ENCODE assay signal across 8 mouse cellular contexts in the genomic region with DNA sequence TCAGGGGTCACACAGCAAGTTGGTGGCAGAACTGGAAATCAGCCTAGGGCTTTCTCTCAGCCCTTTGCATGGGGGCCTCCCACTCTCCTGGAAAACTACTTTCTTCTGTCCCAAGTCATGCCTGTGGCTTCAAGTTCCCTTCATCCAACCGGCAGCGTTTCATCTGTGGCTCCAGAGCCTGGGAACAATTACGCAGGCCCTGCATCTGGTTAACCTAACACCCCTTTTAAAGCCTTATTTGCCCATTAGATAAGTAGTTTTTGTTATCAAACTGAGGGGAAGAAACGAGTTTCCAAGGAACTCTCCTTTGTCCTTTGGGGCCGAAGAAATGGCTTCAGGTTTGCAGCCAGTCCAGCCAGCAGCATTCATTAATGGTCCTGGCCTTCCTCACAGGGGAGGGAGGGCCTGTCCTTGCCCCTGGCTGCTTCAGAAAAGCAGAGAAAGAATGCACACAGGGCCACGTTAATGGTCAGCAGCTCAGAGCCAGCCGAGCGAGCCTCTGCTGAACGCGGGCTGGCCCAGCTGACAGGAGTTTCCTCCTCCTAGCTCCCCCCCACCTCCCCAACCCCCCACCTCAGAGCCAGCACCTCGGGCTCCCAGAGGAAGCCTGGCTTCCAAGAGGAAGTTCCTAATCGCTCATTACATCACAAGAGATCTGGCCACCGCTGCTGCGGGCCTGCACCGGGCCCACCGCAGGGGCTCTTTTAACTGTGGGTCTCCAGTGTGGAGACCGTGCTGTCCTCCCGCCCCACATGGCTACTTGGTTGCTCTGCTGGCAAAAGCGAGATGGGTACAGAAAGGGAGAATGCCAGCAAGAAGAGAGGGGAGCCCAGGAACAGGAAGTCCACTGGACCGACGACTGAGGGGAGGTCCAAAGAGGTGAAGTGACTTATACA.
A peak's percentile ranks its signal among the peaks of the same experiment; 100 is the strongest.
DNase-seq lines count a peak whose midpoint lies in the region; ATAC-seq lines count a peak whose summit lies in the region.

No protein-coding gene starts in this region.

- no peaks in the 10 kb centered on the region for H3K36me3 ChIP-seq in hindbrain, embryonic 10.5 days
- H3K36me3 ChIP-seq in limb, embryonic 12.5 days: no peaks in the 10 kb centered on the region
- H3K36me3 ChIP-seq in neural tube, embryonic 12.5 days: no peaks in the 10 kb centered on the region

- no peaks in the 10 kb centered on the region for H3K9me3 ChIP-seq in hindbrain, embryonic 10.5 days
- H3K9me3 ChIP-seq in limb, embryonic 12.5 days: no peaks in the 10 kb centered on the region
- no peaks in the 10 kb centered on the region for H3K9me3 ChIP-seq in neural tube, embryonic 12.5 days

- WGBS in hindbrain, embryonic 10.5 days: 2% methylated on average over 21 of the region's 21 CpGs
- 3% methylated on average over 21 of the region's 21 CpGs for WGBS in limb, embryonic 12.5 days
- 2% methylated on average over 21 of the region's 21 CpGs for WGBS in neural tube, embryonic 12.5 days

- peak overlapping the region; percentile 90 for H3K27ac ChIP-seq in hindbrain, embryonic 10.5 days
- H3K27ac ChIP-seq in limb, embryonic 12.5 days: peak overlapping the region; percentile 96
- H3K27ac ChIP-seq in neural tube, embryonic 12.5 days: peak overlapping the region; percentile 37; the same call in 1 of the 2 replicates

- H3K27me3 ChIP-seq in hindbrain, embryonic 10.5 days (ENCODE audit: insufficient read depth, poor library complexity, severe bottlenecking): peaks cover 6% of the 10 kb centered on the region; the same call in 1 of the 2 replicates
- H3K27me3 ChIP-seq in limb, embryonic 12.5 days: no peaks in the 10 kb centered on the region
- H3K27me3 ChIP-seq in neural tube, embryonic 12.5 days (replicated peaks): no peaks in the 10 kb centered on the region

- H3K4me3 ChIP-seq in hindbrain, embryonic 10.5 days: peak overlapping the region; percentile 38
- H3K4me3 ChIP-seq in limb, embryonic 12.5 days (replicated peaks): peak overlapping the region; percentile 11; the same call in 1 of the 2 replicates
- H3K4me3 ChIP-seq in neural tube, embryonic 12.5 days: no peak overlapping the region

- H3K9ac ChIP-seq in limb, embryonic 12.5 days (replicated peaks): peak overlapping the region; percentile 47
- 0 out of 2 replicates have a peak overlapping the region, but pooled peaks have one; percentile 21 for H3K9ac ChIP-seq in neural tube, embryonic 12.5 days

- H3K4me2 ChIP-seq in limb, embryonic 12.5 days: peak overlapping the region; percentile 48
- H3K4me2 ChIP-seq in neural tube, embryonic 12.5 days (replicated peaks): peak overlapping the region; percentile 47

- DNase-seq in MN1 (ENCODE audit: low spot score): peak; percentile 47
- DNase-seq in embryo, embryonic 9.5 days (ENCODE audit: extremely low spot score): peak; percentile 78
- peak; percentile 70 for DNase-seq in hindbrain, embryonic 10.5 days (ENCODE audit: low spot score)
- DNase-seq in left cerebral cortex, adult 9 months (ENCODE audit: low spot score in 2 of 2): no peak
- no peak for DNase-seq in layer of hippocampus, adult 8-10 months (ENCODE audit: low spot score in 2 of 2)
- no peak for DNase-seq in cerebellum, adult 9-11 months

- peaks cover 80% of the 10 kb centered on the region for H3K4me1 ChIP-seq in hindbrain, embryonic 10.5 days (replicated peaks)
- H3K4me1 ChIP-seq in limb, embryonic 12.5 days (replicated peaks): peaks cover 98% of the 10 kb centered on the region
- peaks cover 56% of the 10 kb centered on the region for H3K4me1 ChIP-seq in neural tube, embryonic 12.5 days

- ATAC-seq in limb, embryonic 12.5 days (ENCODE audit: insufficient number of reproducible peaks, insufficient read depth, low FRiP score, low TSS enrichment, low read depth): no peak
- ATAC-seq in neural tube, embryonic 12.5 days (ENCODE audit: low FRiP score, low read depth): no peak

Comparison
In these comparisons a context has a peak if more than half of its experiments do, and no peak if none do; other contexts are left out.
1. DNase-seq: peak in MN1 (single experiment), embryo, embryonic 9.5 days (single experiment) and hindbrain, embryonic 10.5 days (single experiment); none in left cerebral cortex, adult 9 months (0 of 2), layer of hippocampus, adult 8-10 months (0 of 2) and cerebellum, adult 9-11 months (single experiment).
2. H3K27ac ChIP-seq: peak in every context shown above with its lines; median percentile 96 in limb, embryonic 12.5 days; 90 in hindbrain, embryonic 10.5 days; 37 in neural tube, embryonic 12.5 days.